Mouse (Mus musculus): ENCODE data around the gene Mecom. TPM values are rescaled to one million over a fixed set of nuclear protein-coding genes. Genes with fewer than 3 reads are reported as not detected.

The Mecom gene
- total and polyA plus RNA-seq, 3 experiments, result 0.52 to 10.7 (median 4.4) TPM

DNA sequence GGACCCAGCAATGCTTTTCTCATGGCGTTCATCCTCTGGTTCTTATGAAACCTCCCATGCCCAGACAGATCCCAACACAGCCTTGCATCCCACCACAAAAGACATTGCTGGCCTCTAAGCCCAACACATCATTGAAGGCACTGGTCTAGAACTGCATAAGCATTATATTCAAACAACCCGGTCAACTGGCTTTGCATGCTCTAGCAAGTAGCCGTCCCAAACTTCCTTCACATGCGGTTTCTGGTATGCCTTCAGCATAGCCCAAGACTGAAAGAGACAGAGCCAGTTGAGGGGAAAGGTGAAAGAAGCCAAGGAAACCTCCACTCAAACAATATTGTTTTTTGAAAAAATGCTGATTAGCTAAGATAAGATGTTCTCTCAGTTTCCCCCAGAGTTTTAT is 397.7 kb downstream of the Mecom start:
- no peak for DNase-seq

GRCm38 (mm10) chr3:30148378-30149079 is 399.3 kb downstream of the Mecom start:
- no peak for DNase-seq

DNA sequence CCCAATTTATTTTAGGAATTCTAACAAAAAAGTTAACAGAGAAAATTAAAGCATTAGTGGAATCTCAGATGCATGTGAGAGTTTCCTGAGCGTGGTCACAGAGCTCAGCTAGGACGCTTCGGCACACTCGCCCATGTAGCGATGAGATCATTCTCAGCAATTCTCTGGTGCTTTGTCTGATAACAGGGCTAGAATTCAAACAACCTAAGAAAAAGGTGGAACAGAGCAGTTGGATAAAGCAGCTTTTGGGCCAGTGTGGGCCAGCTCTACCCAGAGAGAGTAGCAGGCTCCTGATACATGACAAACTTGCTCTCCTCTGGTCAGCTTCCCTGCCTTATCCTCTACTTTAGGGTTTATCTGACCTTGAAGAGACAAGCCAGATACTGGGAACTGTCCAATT is 402.8 kb downstream of the Mecom start:
- DNase-seq, result no peak

DNA sequence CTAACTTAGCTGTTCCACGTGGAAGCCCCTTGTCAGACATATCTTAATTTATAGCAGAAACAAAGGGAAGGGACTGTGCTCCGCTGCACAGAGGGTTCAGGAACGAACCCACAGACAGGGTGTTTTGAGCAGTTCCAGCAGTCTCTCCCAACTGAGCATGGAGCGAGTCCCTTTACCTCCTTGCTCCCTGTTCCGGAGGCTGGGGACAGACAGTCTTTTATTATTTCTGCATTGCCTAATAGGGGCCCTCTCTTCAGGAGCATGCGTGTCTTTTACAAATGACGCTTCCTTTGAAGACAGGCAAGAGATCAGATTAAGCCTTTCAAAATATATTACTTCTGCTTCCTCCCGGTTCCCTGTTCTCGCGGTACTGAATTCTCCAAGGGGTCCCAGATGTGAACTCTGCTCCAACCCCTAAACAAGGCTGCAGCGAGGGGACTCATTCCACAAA is 403.8 kb downstream of the Mecom start:
- DNase-seq, result no peak

DNA sequence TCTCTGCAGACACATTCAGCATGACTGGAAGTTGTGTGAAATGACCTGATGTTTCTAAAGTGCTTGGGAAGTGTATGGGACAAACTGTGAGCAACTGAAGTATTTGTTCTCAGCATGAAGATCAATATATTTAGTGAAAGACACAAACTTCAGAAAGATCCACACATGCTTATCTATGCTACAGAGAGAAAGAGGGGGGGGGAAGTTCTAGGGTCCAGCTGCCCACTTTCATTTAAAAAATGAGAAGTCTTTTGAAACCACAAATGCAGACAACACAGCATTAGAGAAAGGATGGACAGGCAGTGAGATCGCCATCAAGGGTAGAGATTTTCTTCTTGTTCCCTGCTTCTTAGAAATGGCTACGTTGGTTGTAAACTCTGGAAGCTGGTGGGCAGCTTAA is 404.4 kb downstream of the Mecom start:
- DNase-seq, result no peak

DNA sequence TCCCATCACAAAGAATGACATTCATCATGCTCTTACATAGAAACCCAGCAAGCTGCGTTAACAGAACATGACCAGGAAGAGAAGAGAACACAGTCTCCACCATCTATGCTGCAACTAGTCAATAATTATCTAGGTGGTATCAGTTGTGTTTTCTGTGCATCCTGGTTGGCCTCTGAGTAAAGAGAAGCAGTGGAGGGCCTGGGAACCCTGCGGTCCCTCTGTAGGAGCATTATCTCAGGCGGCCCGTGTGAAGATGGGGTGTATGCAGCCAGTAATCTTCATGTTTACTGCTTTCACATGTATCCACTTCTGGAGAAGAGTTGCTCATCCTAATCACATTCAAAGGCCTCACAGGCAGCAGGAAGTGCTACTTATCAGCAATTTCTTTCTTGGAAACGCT is 407.5 kb downstream of the Mecom start:
- no peak for DNase-seq

DNA sequence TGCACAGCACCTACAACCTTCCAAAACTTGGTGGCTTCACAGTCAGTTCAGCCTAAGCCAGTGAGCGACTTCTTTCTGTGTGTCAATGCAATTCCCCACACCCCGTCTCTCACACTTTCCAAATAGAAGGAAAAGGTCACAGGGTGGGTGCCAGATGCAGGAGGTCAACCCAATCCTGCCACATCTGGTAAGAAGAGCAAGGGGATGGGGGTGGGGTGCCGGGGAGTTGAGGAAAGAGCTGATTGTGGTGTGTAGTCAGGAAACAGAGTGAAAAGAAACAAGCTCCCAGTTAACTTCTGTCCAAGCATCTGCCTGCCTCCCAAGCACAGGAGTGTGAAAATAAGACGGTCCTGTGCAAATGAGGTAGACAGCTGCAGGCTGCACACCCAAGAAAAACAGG is 408.1 kb downstream of the Mecom start:
- DNase-seq, result no peak

GRCm38 (mm10) chr3:30138588-30138987 is 409.2 kb downstream of the Mecom start:
- DNase-seq, result no peak

DNA sequence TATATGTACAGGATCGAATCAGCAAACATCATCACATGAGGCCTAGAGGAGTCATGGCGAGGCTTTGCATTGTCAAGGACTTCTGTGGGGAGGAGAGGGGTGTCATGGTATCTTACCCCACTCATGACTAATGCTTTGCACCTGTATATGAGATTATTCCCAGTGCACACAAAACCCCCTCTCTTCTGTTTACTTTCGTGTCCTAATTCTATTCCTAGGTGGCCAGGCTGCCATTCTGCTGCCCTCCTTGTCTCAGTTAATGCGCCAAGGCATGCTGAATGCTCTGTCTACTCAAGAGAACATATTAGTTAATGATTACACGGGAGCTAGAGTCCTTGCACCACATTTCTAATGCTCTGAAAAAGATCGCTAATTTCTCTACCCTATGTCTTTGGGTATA is 412.0 kb downstream of the Mecom start:
- DNase-seq, result no peak

DNA sequence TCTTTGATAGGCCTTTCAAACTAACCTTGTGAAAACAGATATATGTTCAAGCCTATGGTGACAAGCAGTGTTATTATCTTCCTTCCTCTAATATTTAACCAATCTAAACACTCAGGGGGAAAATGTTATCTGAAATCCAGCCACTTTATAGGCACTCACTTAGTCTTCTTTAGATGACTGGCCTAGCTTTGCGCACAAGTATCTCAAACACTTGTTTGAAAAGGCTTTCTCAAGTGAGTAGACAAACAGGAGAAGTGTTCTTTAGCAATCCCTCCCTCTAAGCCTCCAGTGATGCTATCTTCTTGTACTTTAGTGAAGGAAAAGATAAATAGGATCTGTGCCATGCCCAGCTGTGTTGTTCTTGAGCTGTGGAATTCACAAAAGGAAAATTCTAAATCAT is 412.7 kb downstream of the Mecom start:
- no peak for DNase-seq

- DNase-seq, result no peak
Observed at GRCm38 (mm10) chr3:30132981-30133380, 414.8 kb downstream of the Mecom start.

DNA sequence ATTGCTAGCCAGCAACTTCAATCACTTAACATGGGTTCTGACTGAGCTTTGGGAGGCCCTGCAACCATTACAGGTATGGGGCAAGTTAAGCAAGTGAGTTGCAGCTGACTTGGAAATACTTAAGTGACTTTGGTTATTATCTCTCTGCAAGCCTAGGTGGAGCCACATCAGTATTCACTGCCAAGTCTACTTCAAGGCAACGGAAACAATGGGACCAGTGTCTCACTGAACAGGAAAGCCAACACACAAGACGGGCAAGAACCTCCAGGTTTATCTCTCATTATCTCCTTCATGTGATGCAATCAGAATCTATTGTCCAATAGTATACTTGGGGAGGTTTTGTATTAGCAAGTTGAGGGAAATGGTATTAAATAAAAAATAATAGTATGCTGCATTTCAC is 415.4 kb downstream of the Mecom start:
- no peak for DNase-seq

DNA sequence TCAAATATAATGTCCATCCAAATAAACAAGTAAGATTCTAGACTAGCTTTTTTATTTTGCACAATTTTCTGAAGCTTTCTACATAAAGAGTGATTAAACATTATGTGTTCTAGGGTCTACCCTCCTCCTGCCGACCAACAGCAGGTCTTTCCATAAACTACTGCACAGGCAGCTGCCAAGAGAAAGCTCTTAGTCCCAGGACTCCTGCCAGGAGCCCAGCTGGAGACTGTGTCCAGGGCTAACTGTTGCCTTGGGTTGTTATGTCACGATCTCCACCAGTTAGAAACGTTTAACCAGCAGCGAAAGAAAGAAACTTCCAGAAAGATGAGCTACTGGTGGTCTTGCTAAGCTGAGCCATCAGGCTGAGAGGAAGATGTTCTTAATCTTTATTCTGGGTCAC is 417.3 kb downstream of the Mecom start:
- no peak for DNase-seq

DNA sequence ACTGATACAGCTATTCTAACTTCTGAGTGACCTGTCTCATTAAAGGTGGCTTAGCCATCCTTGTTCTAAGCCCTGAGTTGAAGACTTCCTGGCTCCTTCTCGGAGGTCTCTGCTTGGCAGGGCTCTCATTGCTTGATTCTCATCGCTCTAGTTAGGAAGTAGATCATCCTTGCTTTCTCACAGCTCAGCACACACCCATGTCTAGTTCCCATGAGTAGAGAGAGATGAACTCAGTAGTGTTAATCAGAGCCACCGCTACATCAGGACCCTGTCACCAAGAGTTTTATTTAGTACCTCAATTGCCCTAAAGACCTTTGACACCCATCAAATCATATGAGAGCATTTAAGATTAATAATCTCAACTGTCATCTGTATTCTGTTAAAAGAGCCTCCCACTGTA is 425.2 kb downstream of the Mecom start:
- DNase-seq, result no peak

- DNase-seq, result no peak
Observed at GRCm38 (mm10) chr3:30120790-30121512, 426.9 kb downstream of the Mecom start.

- no peak for DNase-seq
Observed at GRCm38 (mm10) chr3:30118594-30119297, 429.1 kb downstream of the Mecom start.

- DNase-seq, result no peak
Observed at GRCm38 (mm10) chr3:30113249-30113770, 434.5 kb downstream of the Mecom start.

DNA sequence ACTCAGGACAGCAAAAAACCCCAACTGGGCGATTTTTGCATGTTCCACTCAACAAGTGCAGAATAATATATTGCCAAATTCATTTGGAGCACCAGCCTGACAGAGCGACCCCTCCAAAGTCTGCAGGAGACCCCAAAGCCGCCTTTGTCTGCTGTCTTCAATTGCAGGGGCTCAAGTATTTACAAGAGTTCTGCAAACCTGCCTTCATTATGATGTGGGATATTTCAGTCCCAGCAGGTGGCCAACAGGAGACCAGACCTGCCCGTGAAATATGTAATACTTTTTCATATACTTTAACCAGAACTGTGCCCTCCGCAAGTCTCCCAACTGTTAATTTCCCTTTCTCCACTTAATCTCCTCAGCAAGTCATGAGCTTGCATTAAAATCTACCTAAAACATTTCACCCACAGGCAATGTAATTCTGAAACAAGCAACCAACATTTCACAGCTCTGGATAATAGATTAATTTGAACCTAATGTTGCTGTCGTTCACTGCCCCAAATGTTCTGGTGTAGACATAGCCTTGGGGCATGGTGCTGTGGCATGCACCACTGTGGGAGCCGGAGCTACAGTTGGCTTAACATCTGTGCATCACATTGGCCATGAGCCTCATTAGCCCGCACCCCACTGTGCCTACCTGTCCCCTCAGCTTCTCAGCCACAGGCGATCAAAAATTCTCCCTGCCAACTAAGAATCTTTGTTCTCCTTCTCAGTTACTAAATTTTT is 439.7 kb downstream of the Mecom start:
- no peak for DNase-seq

DNA sequence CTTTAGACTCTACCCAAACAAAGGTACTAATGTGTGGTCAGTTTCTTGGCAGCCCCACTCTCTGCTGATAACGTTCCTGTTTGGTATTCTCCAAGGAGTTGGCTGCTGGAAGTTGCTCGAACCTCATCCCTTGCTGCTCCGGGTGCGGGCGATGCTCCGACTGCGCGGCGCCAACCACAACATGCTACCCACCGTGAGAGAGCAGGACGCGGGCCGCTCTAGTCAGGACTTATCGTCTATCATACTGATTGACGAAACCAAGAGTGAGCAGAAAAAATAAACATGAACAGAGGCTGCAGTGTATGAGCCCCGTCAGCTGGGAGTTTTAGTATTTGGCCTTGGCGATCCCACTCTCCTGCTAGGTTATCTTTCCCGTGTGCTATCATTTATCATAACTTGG is 441.3 kb downstream of the Mecom start:
- DNase-seq, result no peak

DNA sequence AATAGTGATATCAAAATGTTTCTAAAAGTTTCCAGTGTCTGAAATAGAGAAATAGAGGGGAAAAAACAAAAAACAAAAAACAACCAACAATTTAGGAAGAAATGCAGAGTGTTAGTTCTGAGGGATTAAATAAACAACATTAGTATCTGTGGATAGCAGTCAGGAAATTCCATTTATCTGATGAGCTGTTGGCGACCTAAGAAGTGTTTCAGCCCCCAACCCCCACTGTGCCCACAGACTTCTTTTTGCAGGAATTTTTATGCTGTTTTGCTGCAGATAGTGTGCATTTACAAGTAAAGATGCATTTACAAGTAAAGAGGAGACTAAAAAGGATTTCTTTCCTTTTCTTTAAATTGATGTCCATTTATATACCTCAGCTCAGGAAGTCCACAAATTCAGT is 441.9 kb downstream of the Mecom start:
- no peak for DNase-seq

- DNase-seq, result peak; percentile 30
Observed at GRCm38 (mm10) chr3:30105194-30105823, 442.5 kb downstream of the Mecom start.

Measured in adrenal gland, adult 2 months (tissue).